Mouse (Mus musculus) thymus, postnatal 0 days (tissue): Measurements from ENCODE around the gene Csnk2a2. TPM values are rescaled to one million over a fixed set of nuclear protein-coding genes. Genes with fewer than 3 reads are reported as not detected.
A peak's percentile ranks its signal among the peaks of the same experiment; 100 is the strongest.

Source experiments
- DNase-seq: peaks from one replicate; pipeline ENCODE4 v3.0.0-alpha.2; 2015; ENCODE audit warnings: low spot score
- polyA plus RNA-seq: library from polyadenylated mRNA; unstranded; fragments of >200 nt; fragmentation: Nextera tagmentation; extraction: Ambion mirVana; gene quantifications from 2 replicates; pipeline ENCODE4 v1.2.1, GENCODE M21; 2015

The Csnk2a2 gene
- 10.7 and 13.9 TPM in 2 replicates for polyA plus RNA-seq

DNA sequence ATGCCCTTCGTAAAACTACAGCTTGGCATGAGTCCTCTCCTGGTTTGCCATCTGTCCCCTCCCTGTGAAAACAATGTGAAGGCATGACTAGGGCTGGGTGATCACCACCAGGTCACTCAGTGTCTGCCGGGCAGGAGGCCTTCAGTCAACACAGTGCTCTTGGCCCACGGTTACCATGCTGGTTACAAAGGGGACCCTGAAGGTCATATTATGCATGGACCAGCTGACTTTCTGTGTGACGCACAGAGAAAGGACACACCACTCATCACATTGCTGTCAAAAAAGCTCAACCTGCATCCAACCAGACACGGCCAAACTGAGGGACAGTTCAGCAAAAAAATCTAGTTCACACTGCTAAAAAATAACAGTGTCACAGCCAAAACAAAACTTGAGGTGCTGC, at the start of gene Csnk2a2:
TSS of gene Csnk2a2 (minus strand) at position 34 of the 400 bp plus-strand sequence.
- DNase-seq = no peak

DNA sequence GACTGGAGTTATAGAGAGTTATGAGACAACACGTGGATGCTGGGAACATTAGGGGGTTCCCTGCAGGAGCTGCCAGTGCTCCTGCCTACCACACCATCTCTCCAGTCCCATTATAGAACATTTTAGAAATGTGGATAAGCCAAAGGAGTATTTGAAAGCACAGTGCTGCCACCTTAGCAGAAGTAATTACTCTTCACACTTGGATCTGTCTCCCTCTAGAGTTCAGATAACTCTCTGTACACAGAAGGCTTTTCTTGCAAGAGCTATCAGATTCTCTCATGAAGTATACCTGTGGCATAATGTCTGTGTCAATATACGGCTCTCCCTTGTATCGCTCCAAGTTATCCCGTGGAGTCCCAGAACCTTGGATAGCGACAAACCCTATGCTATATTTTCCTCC, 49.6 kb upstream of the Csnk2a2 start:
- DNase-seq = no peak

DNA sequence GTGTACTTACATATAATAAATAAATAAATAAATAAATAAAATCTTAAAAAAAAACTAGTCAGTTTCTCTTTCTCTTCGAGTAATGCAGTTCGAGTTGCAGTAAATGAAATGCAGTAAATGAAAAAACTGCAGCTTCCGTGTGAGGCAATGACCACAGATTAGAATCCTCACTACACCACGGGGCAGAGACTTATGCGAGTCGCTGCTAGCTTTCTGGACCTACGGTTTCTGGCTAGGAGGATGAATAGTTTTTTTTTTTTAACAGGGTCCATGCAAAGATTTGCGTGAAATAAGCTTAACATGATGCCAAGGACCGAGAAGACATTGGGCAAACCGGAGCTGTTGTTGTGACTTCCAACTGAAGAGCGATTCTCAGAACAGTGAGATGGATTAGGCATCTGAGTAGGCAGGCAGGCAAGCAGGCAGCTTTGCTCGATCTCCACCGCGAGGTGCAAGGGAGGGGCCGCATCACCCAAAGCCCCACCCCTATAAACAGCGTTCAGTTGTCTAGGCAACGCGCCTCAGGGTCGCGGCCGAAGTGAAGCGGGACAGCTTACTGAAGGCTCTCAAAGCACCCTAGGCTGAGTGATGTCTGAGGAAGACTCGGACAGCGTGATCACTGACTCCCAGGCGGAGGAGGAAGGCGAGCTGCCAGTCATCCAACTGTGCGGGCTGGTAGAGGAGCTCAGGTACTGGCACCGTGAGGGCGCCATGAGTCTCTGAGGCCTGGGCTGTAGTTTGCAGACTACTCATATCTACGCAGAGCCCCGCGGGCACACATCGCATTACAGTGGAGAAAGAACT, 43.9 kb upstream of the Csnk2a2 start, which contains the start of gene Ccdc113:
TSS of gene Ccdc113 (plus strand) at position 502 of the 804 bp plus-strand sequence.
- no peak for DNase-seq

DNA sequence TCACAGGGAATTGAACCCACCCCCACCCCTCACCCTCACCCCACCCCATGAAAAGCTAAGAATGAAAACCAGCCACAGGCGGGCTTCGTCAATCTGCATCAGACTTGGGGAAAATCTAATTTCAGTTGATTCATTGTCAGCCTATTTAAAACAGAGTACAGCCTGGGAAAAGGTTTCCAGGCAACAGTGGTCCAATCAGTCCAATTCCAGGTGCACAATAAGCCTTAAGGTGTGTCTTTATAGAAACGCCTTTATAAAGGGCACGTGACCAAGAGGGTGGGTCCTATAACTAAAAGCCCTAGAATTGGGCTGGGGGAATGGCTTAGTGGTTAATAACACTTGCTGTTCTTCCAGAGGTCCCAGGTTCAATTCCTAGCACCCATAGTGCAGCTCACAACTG, 42.4 kb upstream of the Csnk2a2 start:
- DNase-seq = no peak

DNA sequence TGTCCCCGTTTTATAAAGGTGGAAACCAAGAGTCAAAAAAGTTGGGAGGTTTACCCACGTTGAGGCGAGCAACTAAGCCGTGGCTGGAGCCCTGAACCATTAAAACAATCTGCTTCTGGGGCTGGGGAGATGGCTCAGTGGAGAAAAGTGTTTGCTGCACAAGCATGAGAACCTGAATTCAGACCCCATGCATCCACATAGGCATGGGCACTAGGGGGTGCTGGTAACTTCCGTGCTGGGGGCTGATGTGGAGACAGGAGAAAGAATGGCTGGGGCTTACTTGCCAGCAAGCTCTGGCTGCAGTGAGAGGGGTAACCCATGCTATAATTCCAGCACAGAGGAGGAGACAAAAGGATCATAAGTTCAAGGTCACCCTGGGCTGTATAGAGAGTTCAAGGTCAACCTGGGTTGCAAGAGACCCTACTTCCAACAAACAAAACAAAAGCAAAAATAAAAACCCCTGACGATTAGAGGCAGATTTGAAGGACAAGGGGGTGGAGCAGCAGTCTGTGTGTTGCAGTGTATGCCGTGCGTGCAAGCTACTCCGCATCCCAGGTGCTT, 39.0 kb upstream of the Csnk2a2 start:
- DNase-seq = no peak

DNA sequence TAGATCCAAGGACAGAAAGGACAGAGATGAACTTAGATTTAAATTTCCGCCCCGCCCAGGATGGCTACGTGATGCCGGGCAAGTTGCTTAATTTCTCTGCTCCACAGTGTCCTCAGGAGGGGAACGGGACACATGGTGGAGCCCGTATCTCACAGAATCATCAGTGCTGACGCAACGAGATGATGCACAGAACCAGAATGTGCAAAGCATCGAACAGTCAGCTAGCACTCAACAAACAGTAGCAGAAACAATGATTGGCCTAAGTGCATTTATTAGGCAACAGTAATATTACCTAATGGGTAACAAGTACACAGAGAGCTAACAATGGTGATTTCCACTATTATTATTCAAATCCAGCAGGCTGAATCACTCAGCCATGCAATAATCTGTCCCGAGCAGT, 38.4 kb upstream of the Csnk2a2 start:
- no peak for DNase-seq

DNA sequence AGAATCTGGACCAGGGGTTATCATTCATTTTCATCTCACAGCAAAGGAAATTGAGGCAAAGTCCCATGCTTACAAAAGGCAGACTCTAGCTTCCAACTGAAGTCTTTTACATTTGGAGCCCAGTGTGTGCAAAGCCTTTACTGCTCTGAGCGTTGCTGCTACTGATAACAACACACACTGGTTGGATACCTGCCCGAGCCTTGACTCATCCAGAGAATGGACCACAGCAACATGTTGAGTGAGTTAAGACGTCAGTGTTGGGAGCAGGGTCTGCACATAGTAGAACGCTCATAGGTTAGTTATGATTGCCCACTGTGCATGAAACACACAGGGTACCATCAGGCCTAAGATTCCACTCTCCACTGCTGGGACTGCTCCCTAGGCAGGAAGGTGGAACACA, 34.2 kb upstream of the Csnk2a2 start:
- no peak for DNase-seq

DNA sequence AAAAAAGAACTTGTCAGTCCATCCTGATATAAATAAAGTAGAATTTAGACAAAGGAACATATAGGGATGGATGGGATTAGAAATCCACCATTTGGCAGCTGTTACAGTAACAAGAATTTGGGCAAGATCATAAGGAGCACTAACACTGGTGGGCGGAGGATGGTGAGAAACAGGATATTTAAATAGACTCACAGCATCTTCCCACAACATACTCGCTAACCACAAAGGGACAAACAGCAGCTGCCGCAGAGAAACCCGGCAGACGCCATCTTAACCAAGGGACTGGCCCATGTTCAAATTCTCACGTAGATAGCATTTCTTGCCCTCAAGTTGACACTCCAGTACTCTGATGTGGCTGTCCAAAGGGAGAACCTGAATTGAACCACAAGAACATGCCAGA, 27.1 kb upstream of the Csnk2a2 start:
- no peak for DNase-seq

DNA sequence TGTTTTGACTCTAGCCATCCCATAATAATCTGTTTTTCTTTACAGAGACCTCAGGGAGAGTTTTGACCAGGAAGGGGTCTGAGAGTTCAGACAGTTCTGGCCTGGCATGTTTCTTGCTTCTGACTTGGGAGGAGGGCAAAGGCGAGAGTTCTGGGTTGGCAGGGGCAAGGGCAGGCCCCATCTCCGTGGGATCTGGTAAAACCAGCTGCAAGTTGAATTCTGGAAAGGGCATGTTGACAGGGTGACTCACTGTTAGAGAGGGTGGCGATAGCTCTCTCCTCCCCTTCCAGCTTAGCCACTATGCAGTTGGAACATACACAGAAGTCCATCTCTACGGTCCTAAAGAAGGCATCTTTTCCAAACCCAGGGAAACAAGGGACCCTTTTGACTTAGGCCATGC, 23.4 kb upstream of the Csnk2a2 start:
- no peak for DNase-seq

DNA sequence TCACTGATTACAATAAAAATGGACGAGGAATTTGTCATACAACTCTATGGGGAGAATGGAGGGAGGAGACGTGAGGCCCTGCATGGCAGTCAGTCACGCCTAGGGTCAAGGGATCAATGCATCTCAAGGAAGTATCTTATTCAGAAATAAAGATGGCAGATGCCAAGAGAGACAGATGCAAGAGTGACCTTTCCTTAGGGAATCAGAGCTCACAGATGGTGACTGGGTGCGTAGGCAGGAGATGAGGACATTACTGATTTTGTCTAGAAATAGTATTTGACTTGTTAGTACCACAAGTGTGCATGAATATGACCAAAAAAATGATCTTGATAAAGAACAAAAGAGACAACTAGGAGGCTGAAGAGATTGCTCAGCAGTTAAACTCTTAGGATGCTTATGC, 22.4 kb upstream of the Csnk2a2 start:
- DNase-seq = no peak

DNA sequence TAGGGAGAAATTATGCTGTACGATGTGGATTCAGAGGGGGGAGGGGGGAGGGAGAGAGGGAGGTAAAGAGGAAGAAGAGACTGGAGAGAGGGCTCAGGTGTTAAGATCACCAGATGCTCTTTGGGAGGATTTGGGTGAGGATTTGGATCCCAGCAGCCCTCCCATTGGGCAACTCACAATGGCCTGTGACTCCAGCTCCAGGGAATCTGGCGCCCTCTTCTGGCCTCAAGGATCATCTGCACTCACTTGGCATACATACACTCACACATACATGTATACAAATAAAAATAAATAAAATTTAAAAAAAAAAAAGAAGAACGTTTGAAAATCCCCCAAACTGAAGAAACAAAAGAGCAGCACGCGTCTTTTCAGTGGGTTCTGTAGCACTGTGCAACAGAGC, 16.4 kb upstream of the Csnk2a2 start:
- no peak for DNase-seq

DNA sequence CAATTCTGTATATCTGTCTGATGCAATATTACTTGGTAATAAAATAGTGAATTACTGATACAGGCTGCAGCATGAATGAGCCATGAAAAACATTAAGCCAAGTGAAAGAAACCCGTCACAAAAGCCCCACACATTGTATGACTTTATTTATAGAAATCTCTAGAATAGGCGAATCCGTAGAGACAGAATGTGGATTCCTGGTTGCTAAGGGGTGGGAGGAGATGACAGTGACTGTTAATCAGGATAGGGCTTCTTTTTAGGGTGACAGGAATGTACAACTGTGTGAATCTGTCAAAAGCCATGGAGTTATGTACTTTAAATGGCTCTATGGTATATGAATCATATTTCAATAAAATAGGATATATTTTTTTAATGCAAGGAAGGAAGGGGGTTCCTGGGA, 15.8 kb upstream of the Csnk2a2 start:
- DNase-seq = no peak

DNA sequence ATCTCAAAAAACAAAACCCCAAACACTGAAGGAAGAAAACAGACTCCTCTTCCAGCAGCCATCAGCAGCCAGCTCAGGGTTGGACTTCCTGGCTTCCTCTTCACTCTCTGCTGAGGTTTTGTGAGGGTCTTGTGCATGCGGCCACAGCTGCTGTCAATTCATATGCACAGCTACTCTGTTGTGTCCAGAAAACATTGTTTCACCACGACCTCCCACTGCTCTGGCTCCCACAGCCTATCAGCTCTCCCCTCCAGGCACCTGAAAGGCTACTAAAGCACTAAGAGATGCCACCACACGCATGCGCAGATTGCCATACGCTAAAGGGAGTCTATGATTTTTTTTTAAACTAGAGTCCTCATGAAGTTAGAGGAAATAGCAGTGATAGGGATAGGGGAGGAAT, 15.0 kb upstream of the Csnk2a2 start:
- no peak for DNase-seq

DNA sequence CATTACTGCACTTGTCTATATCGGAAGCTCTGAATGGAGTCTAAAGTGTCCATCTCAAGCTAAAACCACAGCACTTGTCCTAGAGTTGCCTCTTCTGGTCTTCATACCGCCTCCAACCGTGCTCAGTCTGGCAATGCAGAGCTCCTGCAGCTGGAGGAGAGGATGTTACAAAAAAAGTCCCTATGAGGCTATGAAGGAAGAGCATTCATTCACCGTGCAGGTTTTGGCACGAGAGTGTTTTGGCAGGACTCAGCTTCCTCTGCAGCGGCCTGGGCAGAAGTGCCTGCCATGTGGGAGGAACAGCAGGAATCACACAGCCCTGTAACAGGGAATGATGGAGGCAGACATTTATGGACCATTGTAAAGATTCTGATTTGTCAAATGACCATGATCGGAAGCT, 12.6 kb upstream of the Csnk2a2 start:
- DNase-seq = no peak

DNA sequence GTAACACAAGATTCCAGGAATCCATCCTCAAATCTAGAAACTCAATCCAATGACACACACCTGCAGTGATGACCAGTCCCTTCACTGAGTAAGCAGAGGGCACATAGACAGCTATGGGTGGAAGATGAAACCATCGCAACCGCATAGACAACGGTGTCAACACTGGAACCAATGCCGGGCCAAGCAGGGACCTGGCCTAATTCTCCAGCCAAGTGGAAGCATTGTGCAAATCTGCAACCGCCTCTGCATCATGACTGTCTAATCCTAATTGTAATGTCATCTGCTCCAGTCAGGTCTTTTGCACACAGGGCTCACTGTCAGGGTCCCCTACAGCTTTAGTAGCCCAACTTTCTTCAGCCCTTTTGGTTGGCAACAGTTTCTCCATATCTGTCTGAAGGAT, 10.6 kb upstream of the Csnk2a2 start:
- DNase-seq = no peak

DNA sequence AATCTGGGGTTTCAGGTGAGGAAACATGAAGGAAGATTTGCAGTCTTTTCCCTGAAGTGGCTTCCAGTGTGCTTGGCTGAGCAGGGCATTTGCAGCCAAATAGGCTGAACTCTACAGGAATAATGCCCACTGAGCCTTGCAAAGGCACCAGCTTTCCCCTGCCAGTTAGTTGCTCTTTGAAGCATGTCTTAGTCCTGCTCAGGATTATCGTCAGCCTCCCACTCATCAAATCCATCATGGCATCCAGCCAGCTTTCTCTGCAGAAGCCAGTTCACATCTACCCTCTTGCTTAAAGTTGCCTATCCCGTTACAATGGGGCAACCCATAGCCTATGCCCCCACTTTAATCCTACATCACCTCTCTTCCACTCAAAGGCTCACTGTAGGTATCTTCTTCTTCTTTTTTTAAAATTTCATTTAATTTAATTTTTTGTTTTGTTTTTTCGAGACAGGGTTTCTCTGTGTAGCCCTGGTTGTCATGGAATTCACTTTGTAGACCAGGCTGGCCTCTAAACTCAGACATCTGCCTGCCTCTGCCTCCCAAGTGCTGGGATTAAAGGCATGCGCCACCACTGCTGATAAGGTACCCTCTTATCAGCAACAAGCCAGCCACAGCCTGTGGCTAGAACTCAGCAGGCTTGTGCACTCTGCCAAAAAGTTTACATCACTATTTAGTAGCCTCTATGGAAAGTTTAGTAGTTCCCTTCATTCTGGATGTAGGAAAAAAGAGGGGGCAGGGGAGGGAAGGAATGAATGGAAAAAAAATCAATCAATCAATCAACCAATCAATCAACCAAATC, 9.6 kb upstream of the Csnk2a2 start:
- no peak for DNase-seq

DNA sequence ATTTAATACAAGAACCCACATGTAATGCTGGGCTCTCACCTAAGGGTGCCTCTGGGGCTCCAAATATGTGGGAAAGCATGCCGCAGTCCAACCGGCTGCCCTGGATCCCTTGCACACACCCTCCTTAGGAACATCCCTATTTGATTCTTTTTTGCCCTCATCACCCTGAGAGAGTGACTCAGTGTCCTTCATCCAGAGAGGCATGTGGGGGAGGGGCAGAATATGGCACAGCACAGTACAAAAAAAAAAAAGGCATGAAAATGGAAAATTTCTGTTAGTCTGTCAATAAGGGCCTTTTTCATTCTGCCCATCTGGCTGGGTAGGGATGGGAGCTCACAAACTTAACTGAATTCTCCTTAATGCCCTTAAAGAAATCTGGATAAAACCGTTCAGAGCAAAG, 8.0 kb upstream of the Csnk2a2 start:
- DNase-seq = no peak

DNA sequence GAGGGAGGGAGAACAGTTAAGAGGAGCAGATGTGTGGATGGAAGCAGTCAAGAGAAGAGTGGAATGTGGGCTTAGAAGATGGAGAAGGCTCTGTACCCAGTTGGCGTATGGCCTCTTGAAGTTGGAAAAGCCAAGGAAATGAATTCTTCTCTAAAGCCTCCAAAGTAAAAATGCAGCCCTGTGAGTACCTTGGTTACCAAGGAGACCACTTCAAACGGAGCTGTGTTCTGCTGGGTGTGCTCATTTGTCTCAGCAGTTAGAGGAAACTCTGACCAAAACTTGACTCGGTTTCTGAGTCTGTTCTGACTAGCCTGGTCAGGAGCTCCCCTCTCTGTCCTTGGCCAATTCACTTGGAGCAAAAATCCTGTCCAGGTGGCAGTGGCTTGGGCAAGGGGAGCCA, 6.6 kb upstream of the Csnk2a2 start:
- no peak for DNase-seq

DNA sequence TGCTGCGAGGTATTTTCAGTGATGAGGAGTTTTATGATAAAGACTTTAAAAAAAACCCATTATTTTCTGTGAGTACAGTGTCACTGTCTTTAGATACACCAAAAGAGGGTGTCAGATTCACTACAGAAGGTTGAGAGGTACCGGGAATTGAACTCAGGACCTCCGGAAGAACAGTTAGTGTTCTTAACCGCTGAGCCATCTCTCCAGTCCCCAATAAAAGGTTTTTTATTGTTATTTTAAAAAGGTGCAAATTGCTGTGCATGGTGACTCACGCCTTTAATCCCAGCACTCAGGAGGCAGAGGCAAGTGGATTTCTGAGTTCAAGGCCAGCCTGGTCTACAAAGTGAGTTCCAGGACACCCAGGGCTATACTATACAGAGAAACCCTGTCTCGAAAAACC, 5.6 kb upstream of the Csnk2a2 start:
- DNase-seq = no peak

DNA sequence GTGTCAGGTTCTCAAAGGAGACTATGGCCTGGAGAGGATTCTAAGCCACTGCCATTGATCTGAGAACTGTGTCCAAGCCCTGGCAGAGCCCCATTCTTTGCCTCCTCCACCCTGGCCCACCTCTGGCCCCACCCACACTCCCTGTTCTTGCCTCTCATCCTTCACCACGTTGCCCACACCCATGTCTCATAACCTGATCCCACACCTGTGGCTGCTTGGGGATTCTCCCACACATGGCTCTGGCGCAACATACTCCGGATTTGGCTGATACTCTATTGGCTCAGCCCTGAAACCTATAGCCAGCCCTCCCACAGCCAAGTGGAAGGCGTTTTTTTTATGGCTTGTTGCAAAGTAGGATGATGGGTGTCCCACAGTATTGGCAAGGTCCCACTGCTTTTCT, 2.2 kb upstream of the Csnk2a2 start:
- DNase-seq = no peak

DNA sequence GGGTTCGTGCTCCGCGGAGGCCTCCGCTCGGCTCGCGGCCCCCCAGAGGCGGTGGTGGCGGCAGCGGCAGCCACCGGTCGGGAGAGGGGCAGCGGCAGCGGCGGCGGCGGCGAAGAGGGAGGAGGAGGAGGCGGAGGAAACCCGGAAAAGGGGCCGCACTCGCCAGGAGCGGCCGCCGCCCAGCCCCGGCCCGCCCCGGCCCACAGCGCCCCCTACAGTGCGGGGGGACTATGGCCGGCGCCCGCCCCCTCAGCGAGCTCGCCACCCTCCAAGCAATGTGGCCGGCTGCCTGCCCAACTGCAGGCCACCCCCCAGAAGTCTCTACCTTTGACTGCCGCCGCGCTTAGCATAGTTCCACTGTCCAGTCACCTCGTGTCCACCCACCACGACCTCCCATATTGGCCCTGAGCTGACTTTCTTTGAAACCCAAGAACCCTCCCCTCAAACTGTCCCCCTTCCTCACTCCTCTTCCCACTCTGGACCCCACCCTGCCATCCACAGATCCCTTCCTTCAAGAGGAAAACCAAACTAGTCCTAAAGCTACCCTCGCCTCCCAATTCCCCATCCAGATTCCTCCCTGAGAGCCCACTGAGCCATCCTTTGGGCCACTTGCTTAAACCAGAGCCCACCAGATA, 1.0 kb downstream of the Csnk2a2 start:
- peak; percentile 83 for DNase-seq
